Mouse (Mus musculus) megakaryocyte, embryonic 14.5 days (primary cell): ENCODE measurements around the gene Samsn1.

ENCODE experiments used
- FLI1 ChIP-seq: IDR thresholded peaks from 2 replicates; pipeline ENCODE4 v1.6.1; 2012; ENCODE audit warnings: low read length, inconsistent platforms, mixed read lengths
- GATA1 ChIP-seq: IDR thresholded peaks from 3 replicates; pipeline ENCODE4 v1.6.1; 2012; ENCODE audit warnings: mixed read lengths, low read length, inconsistent platforms, borderline replicate concordance

DNA sequence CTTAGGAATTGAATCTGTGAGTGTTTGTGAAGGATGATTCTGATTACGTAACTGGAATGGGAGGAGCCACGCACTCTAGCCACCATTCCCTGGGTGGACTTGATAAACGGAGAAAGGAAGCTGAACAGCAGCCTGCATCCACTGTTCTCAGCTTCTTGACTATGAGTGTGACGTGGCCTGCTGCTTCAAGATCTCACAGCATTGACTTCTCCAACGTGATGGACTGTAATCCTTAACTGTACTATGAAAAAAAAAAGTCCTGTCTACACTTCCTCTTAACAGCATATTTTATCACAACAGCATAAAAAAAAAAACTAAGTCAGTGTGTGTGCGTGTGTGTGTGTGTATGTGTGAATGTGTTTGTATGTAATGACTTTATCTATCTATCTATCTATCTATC lies 134.9 kb downstream of the Samsn1 start:
- no peak for TF ChIP-seq GATA1
- no peak for TF ChIP-seq FLI1
